Mouse (Mus musculus) ES-E14 (cell line): ENCODE results near the gene Rab13.

Experiments
- CHD2 ChIP-seq: IDR thresholded peaks from 2 replicates; pipeline ENCODE4 v1.6.1; 2014; ENCODE audit warnings: mild to moderate bottlenecking, low read depth, low read length, inconsistent platforms
- HCFC1 ChIP-seq: IDR thresholded peaks from 2 replicates; pipeline ENCODE4 v1.6.1; 2012; ENCODE audit warnings: low read length, inconsistent platforms, borderline replicate concordance; ENCODE audit not compliant: insufficient read depth
- MAFK ChIP-seq: IDR thresholded peaks from 2 replicates; pipeline ENCODE4 v1.6.1; 2014; ENCODE audit warnings: mild to moderate bottlenecking, low read depth, low read length, inconsistent platforms; ENCODE audit not compliant: insufficient read depth
- ZC3H11A ChIP-seq: IDR thresholded peaks from 2 replicates; pipeline ENCODE4 v1.6.1; 2012; ENCODE audit warnings: low read depth, mild to moderate bottlenecking, inconsistent platforms, low read length, borderline replicate concordance
- ZNF384 ChIP-seq: IDR thresholded peaks from 2 replicates; pipeline ENCODE4 v1.6.1; 2012; ENCODE audit warnings: low read depth, low read length, inconsistent platforms

DNA sequence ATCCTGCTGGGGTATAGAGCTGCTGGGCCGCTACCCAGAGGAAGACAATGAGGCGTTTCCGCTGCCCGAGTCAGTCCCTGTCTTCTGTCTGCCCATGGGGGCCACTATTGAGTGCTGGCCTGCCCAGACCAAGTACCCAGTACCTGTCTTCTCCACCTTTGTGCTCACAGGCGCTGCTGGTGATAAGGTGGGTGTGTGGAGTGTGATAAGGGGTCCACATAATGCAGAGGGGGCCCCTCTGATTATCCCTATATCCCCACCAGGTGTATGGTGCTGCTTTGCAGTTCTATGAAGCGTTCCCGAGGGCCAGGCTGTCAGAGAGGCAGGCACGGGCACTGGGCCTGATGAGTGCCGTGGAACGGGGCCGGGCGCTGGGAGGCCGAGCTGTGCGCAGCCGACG, 55.5 kb downstream of the Rab13 start:
- TF ChIP-seq ZNF384: no peak
- no peak for TF ChIP-seq MAFK
- TF ChIP-seq CHD2: no peak
- no peak for TF ChIP-seq HCFC1
- no peak for TF ChIP-seq ZC3H11A
